Mouse (Mus musculus): Measurements from ENCODE around the gene Tmem273. TPM values are rescaled to one million over a fixed set of nuclear protein-coding genes. Genes with fewer than 3 reads are reported as not detected.

Tmem273 gene
- polyA plus RNA-seq, 1 experiment from 2014 or later, result 0.69 TPM

DNA sequence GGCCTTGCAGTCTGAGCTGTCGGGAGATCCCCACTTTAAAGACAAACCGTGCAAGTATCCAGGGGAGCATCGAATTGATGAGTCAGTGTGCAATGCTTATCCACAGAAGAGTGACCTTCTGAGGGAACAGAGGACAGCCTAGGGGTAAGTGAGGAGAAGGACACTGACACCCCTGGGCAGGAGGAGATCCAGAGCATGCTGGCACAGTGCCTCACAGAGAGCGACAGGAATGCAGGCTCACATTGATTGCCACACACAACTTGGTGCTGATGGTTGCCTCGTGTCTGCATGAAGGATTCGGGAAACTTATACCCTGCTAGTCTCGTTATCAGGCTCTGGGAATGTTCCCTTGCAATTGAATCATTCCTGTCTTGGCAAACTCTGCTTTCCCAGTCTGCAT, 31.5 kb downstream of the Tmem273 start:
- no peak for ATAC-seq
- no peaks in the 10 kb centered on the region for H3K27me3 ChIP-seq (ENCODE audit: control insufficient read depth, insufficient read depth, low read depth, low read length)
- no peak overlapping the region for H3K4me2 ChIP-seq (ENCODE audit: low read length)
- no peaks in the 10 kb centered on the region for H3K4me1 ChIP-seq (ENCODE audit: control insufficient read depth, insufficient read depth, low read length)
- WGBS, result 73% methylated on average over 7 of the region's 7 CpGs
- H3K4me3 ChIP-seq (ENCODE audit: low read depth, low read length), result no peak overlapping the region
- H3K9me3 ChIP-seq (replicated peaks; ENCODE audit: control insufficient read depth, low read length, poor library complexity, severe bottlenecking), result no peaks in the 10 kb centered on the region
- no peak overlapping the region for H3K27ac ChIP-seq (ENCODE audit: low read length)
- no peak overlapping the region for H3K9ac ChIP-seq (ENCODE audit: low read depth, low read length)
- no peaks in the 10 kb centered on the region for H3K36me3 ChIP-seq (ENCODE audit: control insufficient read depth, insufficient read depth, low read length)

- H3K4me1 ChIP-seq (ENCODE audit: control insufficient read depth, insufficient read depth, low read length), result no peaks in the 10 kb centered on the region; the same call in 1 of the 2 replicates
- no peak overlapping the region for H3K4me3 ChIP-seq (ENCODE audit: low read depth, low read length)
- H3K9me3 ChIP-seq (replicated peaks; ENCODE audit: control insufficient read depth, low read length, poor library complexity, severe bottlenecking), result no peaks in the 10 kb centered on the region
- 89% methylated on average over 1 of the region's 1 CpGs for WGBS
- no peak overlapping the region for H3K4me2 ChIP-seq (ENCODE audit: low read length)
- no peak overlapping the region for H3K27ac ChIP-seq (ENCODE audit: low read length)
- no peaks in the 10 kb centered on the region for H3K36me3 ChIP-seq (ENCODE audit: control insufficient read depth, insufficient read depth, low read length)
- no peaks in the 10 kb centered on the region for H3K27me3 ChIP-seq (ENCODE audit: control insufficient read depth, insufficient read depth, low read depth, low read length)
- H3K9ac ChIP-seq (ENCODE audit: low read depth, low read length), result no peak overlapping the region
- no peak for ATAC-seq
Measured at GRCm38 (mm10) chr14:32819297-32819696, 33.5 kb downstream of the Tmem273 start.

- no peak for ATAC-seq
- WGBS, result 82% methylated on average over 4 of the region's 4 CpGs
- H3K4me1 ChIP-seq (ENCODE audit: control insufficient read depth, insufficient read depth, low read length), result no peaks in the 10 kb centered on the region; the same call in 1 of the 2 replicates
- H3K9ac ChIP-seq (ENCODE audit: low read depth, low read length), result no peak overlapping the region
- H3K27me3 ChIP-seq (ENCODE audit: control insufficient read depth, insufficient read depth, low read depth, low read length), result no peaks in the 10 kb centered on the region
- no peak overlapping the region for H3K4me2 ChIP-seq (ENCODE audit: low read length)
- H3K9me3 ChIP-seq (replicated peaks; ENCODE audit: control insufficient read depth, low read length, poor library complexity, severe bottlenecking), result no peaks in the 10 kb centered on the region
- H3K27ac ChIP-seq (ENCODE audit: low read length), result no peak overlapping the region
- no peak overlapping the region for H3K4me3 ChIP-seq (ENCODE audit: low read depth, low read length)
- no peaks in the 10 kb centered on the region for H3K36me3 ChIP-seq (ENCODE audit: control insufficient read depth, insufficient read depth, low read length)
Measured at GRCm38 (mm10) chr14:32822812-32823211, 37.0 kb downstream of the Tmem273 start.

GRCm38 (mm10) chr14:32823861-32824260, 38.1 kb downstream of the Tmem273 start:
- Histone ChIP-seq H3K9ac (ENCODE audit: low read depth, low read length) (no peak overlapping the region), H3K4me3 (ENCODE audit: low read depth, low read length) (no peak overlapping the region), H3K9me3 (replicated peaks; ENCODE audit: control insufficient read depth, low read length, poor library complexity, severe bottlenecking) (no peaks in the 10 kb centered on the region), H3K27ac (ENCODE audit: low read length) (no peak overlapping the region), H3K36me3 (ENCODE audit: control insufficient read depth, insufficient read depth, low read length) (no peaks in the 10 kb centered on the region), H3K4me2 (ENCODE audit: low read length) (no peak overlapping the region), H3K27me3 (ENCODE audit: control insufficient read depth, insufficient read depth, low read depth, low read length) (no peaks in the 10 kb centered on the region), H3K4me1 (ENCODE audit: control insufficient read depth, insufficient read depth, low read length) (no peaks in the 10 kb centered on the region; the same call in 1 of the 2 replicates)
- WGBS, result 84% methylated on average over 3 of the region's 3 CpGs
- ATAC-seq, result no peak

DNA sequence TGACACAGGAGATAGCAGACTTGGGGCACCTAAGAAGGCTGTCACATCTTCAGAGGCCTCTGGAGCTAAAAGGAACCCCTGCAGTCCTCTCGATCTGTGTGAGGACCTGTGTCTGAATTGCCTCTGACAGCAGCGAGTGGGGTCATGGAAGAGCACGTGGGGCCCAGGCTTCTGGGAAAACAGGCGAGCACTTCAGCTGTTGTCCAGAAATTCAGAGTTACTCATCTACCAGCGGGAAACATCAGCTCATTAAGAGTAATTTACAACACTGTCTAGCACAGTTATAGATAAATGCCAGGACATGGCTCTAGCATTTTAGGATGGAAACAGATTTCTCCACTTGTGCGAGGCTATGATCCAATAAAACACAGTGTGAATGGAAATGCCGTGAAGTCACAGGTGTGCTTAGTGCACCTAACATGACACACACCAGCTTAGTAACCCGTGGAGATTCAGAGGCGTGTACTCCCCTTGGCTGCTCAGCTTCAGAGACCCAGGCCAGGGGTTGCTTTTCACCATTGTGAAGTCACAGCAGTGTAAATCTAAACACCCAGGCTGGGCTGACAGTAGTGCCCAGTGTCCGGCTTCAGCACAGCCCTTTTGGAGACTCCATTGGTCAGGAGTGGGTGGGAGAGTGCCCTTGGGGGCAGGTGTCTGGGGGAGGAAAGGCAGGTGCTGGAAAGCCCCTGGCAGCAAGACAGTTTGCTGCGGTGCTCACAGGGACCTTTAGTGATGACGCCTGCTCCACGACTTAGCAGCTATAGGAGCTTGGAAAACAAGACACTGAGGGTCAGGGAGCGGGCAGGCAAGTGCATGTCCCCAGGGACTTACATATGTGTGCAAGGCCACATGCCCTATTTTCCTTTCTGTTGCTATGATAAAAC, 38.7 kb downstream of the Tmem273 start:
- WGBS, result 59% methylated on average over 14 of the region's 14 CpGs

GRCm38 (mm10) chr14:32825426-32826032, 39.8 kb downstream of the Tmem273 start:
- Histone ChIP-seq H3K27me3 (ENCODE audit: control insufficient read depth, insufficient read depth, low read depth, low read length) (no peaks in the 10 kb centered on the region), H3K9me3 (replicated peaks; ENCODE audit: control insufficient read depth, low read length, poor library complexity, severe bottlenecking) (no peaks in the 10 kb centered on the region), H3K4me3 (ENCODE audit: low read depth, low read length) (no peak overlapping the region), H3K4me1 (ENCODE audit: control insufficient read depth, insufficient read depth, low read length) (no peaks in the 10 kb centered on the region; the same call in 1 of the 2 replicates), H3K36me3 (ENCODE audit: control insufficient read depth, insufficient read depth, low read length) (no peaks in the 10 kb centered on the region), H3K9ac (ENCODE audit: low read depth, low read length) (no peak overlapping the region), H3K27ac (ENCODE audit: low read length) (no peak overlapping the region), H3K4me2 (ENCODE audit: low read length) (no peak overlapping the region)
- WGBS, result 10% methylated on average over 11 of the region's 11 CpGs
- no peak for ATAC-seq

More for the DNA sequence above, 38.7 kb downstream of the Tmem273 start:
- Histone ChIP-seq H3K4me1 (ENCODE audit: control insufficient read depth, insufficient read depth, low read length) (no peaks in the 10 kb centered on the region; the same call in 1 of the 2 replicates), H3K27ac (ENCODE audit: low read length) (no peak overlapping the region), H3K9ac (ENCODE audit: low read depth, low read length) (no peak overlapping the region), H3K36me3 (ENCODE audit: control insufficient read depth, insufficient read depth, low read length) (no peaks in the 10 kb centered on the region), H3K4me3 (ENCODE audit: low read depth, low read length) (no peak overlapping the region), H3K9me3 (replicated peaks; ENCODE audit: control insufficient read depth, low read length, poor library complexity, severe bottlenecking) (no peaks in the 10 kb centered on the region), H3K27me3 (ENCODE audit: control insufficient read depth, insufficient read depth, low read depth, low read length) (no peaks in the 10 kb centered on the region), H3K4me2 (ENCODE audit: low read length) (no peak overlapping the region)
- ATAC-seq, result no peak

DNA sequence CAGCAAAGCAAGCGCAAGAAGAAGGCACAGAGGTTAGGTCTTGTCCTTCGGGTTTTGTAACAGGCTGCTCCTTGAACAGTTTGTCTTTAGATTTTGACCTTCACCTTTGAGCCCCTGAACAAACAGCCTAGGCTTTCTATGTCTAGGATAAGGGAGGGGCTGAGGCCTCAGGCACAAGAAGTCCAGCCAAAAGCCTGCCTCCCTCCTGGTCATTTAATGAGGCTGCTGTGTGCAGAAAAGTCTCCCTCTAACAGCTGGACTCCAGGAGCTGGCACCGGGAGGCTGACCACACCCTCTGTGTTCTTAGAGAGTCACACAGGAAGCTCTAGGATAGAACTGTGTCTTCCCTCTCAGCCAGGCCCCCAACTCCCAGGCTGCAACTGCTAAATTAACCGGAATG, 41.4 kb downstream of the Tmem273 start:
- Histone ChIP-seq H3K9me3 (replicated peaks; ENCODE audit: control insufficient read depth, low read length, poor library complexity, severe bottlenecking) (no peaks in the 10 kb centered on the region), H3K4me1 (ENCODE audit: control insufficient read depth, insufficient read depth, low read length) (no peaks in the 10 kb centered on the region; the same call in 1 of the 2 replicates), H3K36me3 (ENCODE audit: control insufficient read depth, insufficient read depth, low read length) (no peaks in the 10 kb centered on the region), H3K27me3 (ENCODE audit: control insufficient read depth, insufficient read depth, low read depth, low read length) (no peaks in the 10 kb centered on the region), H3K4me3 (ENCODE audit: low read depth, low read length) (no peak overlapping the region), H3K4me2 (ENCODE audit: low read length) (no peak overlapping the region), H3K9ac (ENCODE audit: low read depth, low read length) (no peak overlapping the region), H3K27ac (ENCODE audit: low read length) (no peak overlapping the region)
- ATAC-seq, result no peak
- WGBS, result 74% methylated on average over 4 of the region's 4 CpGs

- WGBS, result 58% methylated on average over 6 of the region's 6 CpGs
- Histone ChIP-seq H3K27me3 (ENCODE audit: control insufficient read depth, insufficient read depth, low read depth, low read length) (no peaks in the 10 kb centered on the region), H3K27ac (ENCODE audit: low read length) (no peak overlapping the region), H3K4me1 (ENCODE audit: control insufficient read depth, insufficient read depth, low read length) (no peaks in the 10 kb centered on the region; the same call in 1 of the 2 replicates), H3K9ac (ENCODE audit: low read depth, low read length) (no peak overlapping the region), H3K4me3 (ENCODE audit: low read depth, low read length) (no peak overlapping the region), H3K9me3 (replicated peaks; ENCODE audit: control insufficient read depth, low read length, poor library complexity, severe bottlenecking) (no peaks in the 10 kb centered on the region), H3K4me2 (ENCODE audit: low read length) (no peak overlapping the region), H3K36me3 (ENCODE audit: control insufficient read depth, insufficient read depth, low read length) (no peaks in the 10 kb centered on the region)
- ATAC-seq, result no peak
Measured at GRCm38 (mm10) chr14:32827994-32828650, 42.4 kb downstream of the Tmem273 start.

- Histone ChIP-seq H3K4me2 (ENCODE audit: low read length) (no peak within 1 kb of the TSS), H3K36me3 (ENCODE audit: control insufficient read depth, insufficient read depth, low read length) (no peaks in the 10 kb centered on the region), H3K27me3 (ENCODE audit: control insufficient read depth, insufficient read depth, low read depth, low read length) (no peaks in the 10 kb centered on the region), H3K4me3 (ENCODE audit: low read depth, low read length) (no peak within 1 kb of the TSS), H3K27ac (ENCODE audit: low read length) (no peak within 1 kb of the TSS), H3K4me1 (ENCODE audit: control insufficient read depth, insufficient read depth, low read length) (no peaks in the 10 kb centered on the region), H3K9ac (ENCODE audit: low read depth, low read length) (no peak within 1 kb of the TSS), H3K9me3 (replicated peaks; ENCODE audit: control insufficient read depth, low read length, poor library complexity, severe bottlenecking) (no peaks in the 10 kb centered on the region)
- 87% methylated on average over 8 of the region's 8 CpGs for WGBS
- no peak for ATAC-seq
Measured at GRCm38 (mm10) chr14:32833847-32834246, 48.1 kb downstream of the Tmem273 start, which contains the start of gene Fam170b. Gene Fam170b, plus strand, starts transcription at chr14:32833962.
